Comparison of ENCODE assay signal across 8 mouse cellular contexts in genomic region chr14:31194891-31195513, GRCm38 (mm10). TPM values are rescaled to one million over a fixed set of nuclear protein-coding genes. Genes with fewer than 3 reads are reported as not detected.
DNase-seq lines count a peak whose midpoint lies in the region; ATAC-seq and TF ChIP-seq lines count a peak whose summit lies in the region.

No protein-coding gene starts in this region.

- H3K9me3 ChIP-seq in kidney, postnatal 0 days (replicated peaks; ENCODE audit: low read length): no peaks in the 10 kb centered on the region

- H3ac ChIP-seq in myocyte (ENCODE audit: control insufficient read depth, insufficient read length): no peak overlapping the region

- H3K9ac ChIP-seq in kidney, postnatal 0 days (ENCODE audit: low read depth, low read length): no peak overlapping the region

- 20% methylated on average over 14 of the region's 14 CpGs for WGBS in bone marrow, adult 2 months
- 52% methylated on average over 14 of the region's 14 CpGs for WGBS in kidney, postnatal 0 days

- no peak for TF ChIP-seq CTCF in bone marrow, adult 2 months (IDR thresholded peaks at IDR 0.05; ENCODE audit: control insufficient read depth, insufficient read depth, low read length)
- no peak for TF ChIP-seq CTCF in kidney, postnatal 0 days (IDR thresholded peaks at IDR 0.05; ENCODE audit: low read depth)

- peaks cover 63% of the 10 kb centered on the region for H3K79me2 ChIP-seq in myocyte (ENCODE audit: control insufficient read depth, insufficient read depth)

- DNase-seq in frontal cortex, postnatal 36 days (ENCODE audit: low spot score in 2 of 2): no peak
- peak; percentile 33 for DNase-seq in kidney, postnatal 0 days (ENCODE audit: low spot score)
- DNase-seq in yolk sac, embryonic 10.5 days (ENCODE audit: low spot score): no peak
- no peak for DNase-seq in layer of hippocampus, postnatal 25 days (ENCODE audit: extremely low spot score in 1 of 2, low spot score in 1 of 2)

- no peak for TF ChIP-seq POLR2A in bone marrow, adult 2 months (IDR thresholded peaks at IDR 0.05; ENCODE audit: borderline replicate concordance, control insufficient read depth, low read depth, low read length)
- TF ChIP-seq POLR2A in myocyte (IDR thresholded peaks at IDR 0.05; ENCODE audit: insufficient read length, low read depth): no peak

- H3K27ac ChIP-seq in bone marrow, adult 2 months (ENCODE audit: control insufficient read depth, insufficient read depth, low read depth, low read length, poor library complexity): peak overlapping the region; percentile 52
- H3K27ac ChIP-seq in kidney, postnatal 0 days: peak overlapping the region; percentile 67

- no peak overlapping the region for H3K4me3 ChIP-seq in bone marrow, adult 2 months (replicated peaks; ENCODE audit: control insufficient read depth, low read depth, low read length)
- no peak overlapping the region for H3K4me3 ChIP-seq in kidney, postnatal 0 days (replicated peaks; ENCODE audit: low read depth, low read length)
- H3K4me3 ChIP-seq in myocyte: no peak overlapping the region

- 0 out of 2 replicates have a peak, but pooled peaks have one; percentile 25 for ATAC-seq in frontal cortex, adult (ENCODE audit: low TSS enrichment)
- peak; percentile 83 for ATAC-seq in granulocyte monocyte progenitor cell, adult 5-6 weeks (replicated peaks; ENCODE audit: poor library complexity, severe bottlenecking)
- ATAC-seq in kidney, postnatal 0 days (replicated peaks; ENCODE audit: low FRiP score, low read depth): no peak

- peaks cover 58% of the 10 kb centered on the region for H3K36me3 ChIP-seq in kidney, postnatal 0 days (ENCODE audit: insufficient read depth, low read length)
- peaks cover 58% of the 10 kb centered on the region for H3K36me3 ChIP-seq in myocyte (ENCODE audit: control insufficient read depth, insufficient read depth)

- H3K4me2 ChIP-seq in kidney, postnatal 0 days (ENCODE audit: low read length): 0 out of 2 replicates have a peak overlapping the region, but pooled peaks have one; percentile 15
- H3K4me2 ChIP-seq in myocyte (ENCODE audit: low read depth): peak overlapping the region; percentile 69

- H3K27me3 ChIP-seq in kidney, postnatal 0 days (ENCODE audit: insufficient read depth, low read length): no peaks in the 10 kb centered on the region
- H3K27me3 ChIP-seq in myocyte (ENCODE audit: control insufficient read depth, insufficient read depth, insufficient read length): no peaks in the 10 kb centered on the region

- no peaks in the 10 kb centered on the region; the same call in 1 of the 2 replicates for H3K4me1 ChIP-seq in bone marrow, adult 2 months (ENCODE audit: control insufficient read depth, insufficient read depth, low read length)
- 0 out of 2 replicates have a peak, but pooled peaks cover 3% of the 10 kb centered on the region for H3K4me1 ChIP-seq in kidney, postnatal 0 days (replicated peaks; ENCODE audit: insufficient read depth, low read length)

TF ChIP-seq in myocyte, 11 proteins besides CTCF, POLR2A, EP300 and RAD21:
- no peak for TF ChIP-seq REST (IDR thresholded peaks at IDR 0.05; ENCODE audit: insufficient read depth, insufficient read length)
- TF ChIP-seq POLR2AphosphoS2 (IDR thresholded peaks at IDR 0.05; ENCODE audit: insufficient read length, low read depth): peak; percentile 51
- peak in 2 of 3 experiments; percentile 37 to 55 for TF ChIP-seq MYOG (IDR thresholded peaks at IDR 0.05; ENCODE audit: control insufficient read depth in 1 of 3, insufficient read depth in 1 of 3, insufficient read length in 2 of 3, low read depth in 2 of 3)
- no peak for TF ChIP-seq MAX (IDR thresholded peaks at IDR 0.05; ENCODE audit: low read depth)
- peak; percentile 5 to 68 (median 60) for TF ChIP-seq MYOD1 (IDR thresholded peaks at IDR 0.05; ENCODE audit: control insufficient read depth in 1 of 3, insufficient read length in 2 of 3, low read depth in 2 of 3)
- TF ChIP-seq USF1 (IDR thresholded peaks at IDR 0.05; ENCODE audit: low read depth): no peak
TF ChIP-seq in myocyte: peak in this region for 3.

RNA-seq across cellular contexts. Expression of gene Tnnc1, which starts 13.1 kb away (rescaled TPM):
- polyA plus RNA-seq in bone marrow, adult 2 months (2011; ENCODE audit: insufficient read depth, insufficient read length, low replicate concordance, missing spikeins): 4.2 TPM in 1 of 2 replicates, not detected in the other
- 4.1 TPM in 1 of 2 replicates, not detected in the other for total RNA-seq in granulocyte monocyte progenitor cell, adult 5-6 weeks (2014; fragmentation: Nextera tagmentation)
- 0.82 TPM in 1 of 2 replicates, not detected in the other for total RNA-seq in granulocyte monocyte progenitor cell, adult 5-6 weeks (2017)
- polyA plus RNA-seq in kidney, postnatal 0 days (2015; fragmentation: Nextera tagmentation; extraction: Ambion mirVana): 0.79 and 0.95 TPM in 2 replicates
- polyA plus RNA-seq in myocyte (2012; fragmentation: generic; extraction: Trizol): 7,028 TPM
- 1 to 10 TPM; 2.2 to 3.1 TPM for total RNA-seq in layer of hippocampus, postnatal 25 days (2021)

RNA-seq across cellular contexts. Expression of gene Nisch, which starts 21.7 kb away (rescaled TPM):
- polyA plus RNA-seq in bone marrow, adult 2 months (2011; ENCODE audit: insufficient read depth, insufficient read length, low replicate concordance, missing spikeins): 102 and 233 TPM in 2 replicates
- total RNA-seq in granulocyte monocyte progenitor cell, adult 5-6 weeks (2014; fragmentation: Nextera tagmentation): 137 and 211 TPM in 2 replicates
- 86.1 and 111 TPM in 2 replicates for total RNA-seq in granulocyte monocyte progenitor cell, adult 5-6 weeks (2017)
- polyA plus RNA-seq in kidney, postnatal 0 days (2015; fragmentation: Nextera tagmentation; extraction: Ambion mirVana): 197 and 214 TPM in 2 replicates
- polyA plus RNA-seq in myocyte (2012; fragmentation: generic; extraction: Trizol): 266 TPM
- total RNA-seq in layer of hippocampus, postnatal 25 days (2021): 100 to 1,000 TPM; 431 to 467 TPM

RNA-seq across cellular contexts. Expression of gene Sema3g, which starts 22.7 kb away (rescaled TPM):
- 1.1 and 2.7 TPM in 2 replicates for polyA plus RNA-seq in bone marrow, adult 2 months (2011; ENCODE audit: insufficient read depth, insufficient read length, low replicate concordance, missing spikeins)
- total RNA-seq in granulocyte monocyte progenitor cell, adult 5-6 weeks (2014; fragmentation: Nextera tagmentation): 0.21 TPM in 1 of 2 replicates, not detected in the other
- not detected in 2 replicates for total RNA-seq in granulocyte monocyte progenitor cell, adult 5-6 weeks (2017)
- 6.5 and 7.8 TPM in 2 replicates for polyA plus RNA-seq in kidney, postnatal 0 days (2015; fragmentation: Nextera tagmentation; extraction: Ambion mirVana)
- polyA plus RNA-seq in myocyte (2012; fragmentation: generic; extraction: Trizol): 1.8 TPM
- total RNA-seq in layer of hippocampus, postnatal 25 days (2021): 1 to 10 TPM; 4.4 to 5.0 TPM

RNA-seq across cellular contexts. Expression of gene Stab1, which starts 26.6 kb away (rescaled TPM):
- polyA plus RNA-seq in bone marrow, adult 2 months (2011; ENCODE audit: insufficient read depth, insufficient read length, low replicate concordance, missing spikeins): 56.3 and 73.4 TPM in 2 replicates
- not detected in 2 replicates for total RNA-seq in granulocyte monocyte progenitor cell, adult 5-6 weeks (2014; fragmentation: Nextera tagmentation)
- 3.0 TPM in 1 of 2 replicates, not detected in the other for total RNA-seq in granulocyte monocyte progenitor cell, adult 5-6 weeks (2017)
- polyA plus RNA-seq in kidney, postnatal 0 days (2015; fragmentation: Nextera tagmentation; extraction: Ambion mirVana): 26.4 and 27.8 TPM in 2 replicates
- 0.46 TPM for polyA plus RNA-seq in myocyte (2012; fragmentation: generic; extraction: Trizol)
- total RNA-seq in layer of hippocampus, postnatal 25 days (2021): 10 to 100 TPM; 13.9 to 17.5 TPM

RNA-seq across cellular contexts. Expression of gene Phf7, which starts 56.1 kb away (rescaled TPM):
- polyA plus RNA-seq in bone marrow, adult 2 months (2011; ENCODE audit: insufficient read depth, insufficient read length, low replicate concordance, missing spikeins): 4.5 and 9.9 TPM in 2 replicates
- 13.9 and 15.2 TPM in 2 replicates for total RNA-seq in granulocyte monocyte progenitor cell, adult 5-6 weeks (2014; fragmentation: Nextera tagmentation)
- total RNA-seq in granulocyte monocyte progenitor cell, adult 5-6 weeks (2017): 14.8 and 17.4 TPM in 2 replicates
- polyA plus RNA-seq in kidney, postnatal 0 days (2015; fragmentation: Nextera tagmentation; extraction: Ambion mirVana): 16.8 and 18.1 TPM in 2 replicates
- 5.4 TPM for polyA plus RNA-seq in myocyte (2012; fragmentation: generic; extraction: Trizol)
- 1 to 10 TPM; 3.6 to 4.1 TPM for total RNA-seq in layer of hippocampus, postnatal 25 days (2021)

Comparison
In these comparisons a context has a peak if more than half of its experiments do, and no peak if none do; other contexts are left out.
1. RNA of gene Tnnc1, which starts 13.1 kb away (polyA plus RNA-seq): 7,028 TPM in myocyte (single experiment); 0.79 to 0.95 TPM in kidney, postnatal 0 days and 4.2 TPM in bone marrow, adult 2 months; every median in the first group is over 1,000 times any median in the second.